Mouse (Mus musculus) ES-E14 (cell line): ENCODE results near the gene Il6ra. TPM values are rescaled to one million over a fixed set of nuclear protein-coding genes. Genes with fewer than 3 reads are reported as not detected.
A peak's percentile ranks its signal among the peaks of the same experiment; 100 is the strongest.

Source experiments
- DNase-seq: peaks from one replicate; pipeline ENCODE4 v3.0.0-alpha.2; 2013; ENCODE audit warnings: low read depth, low spot score
- H3K27ac ChIP-seq: 2 replicates; pipeline ENCODE4 v1.5.1; 2012; ENCODE audit warnings: low read depth, mild to moderate bottlenecking, low read length, moderate library complexity, mixed read lengths; ENCODE audit not compliant: poor library complexity, insufficient read depth, severe bottlenecking
- H3K36me3 ChIP-seq: 2 replicates; pipeline ENCODE4 v1.6.1; 2012; ENCODE audit warnings: mild to moderate bottlenecking, low read length, moderate library complexity, mixed read lengths; ENCODE audit not compliant: control insufficient read depth, poor library complexity, insufficient read depth, severe bottlenecking
- H3K4me1 ChIP-seq, 2 experiments: fragments of 150-350 bp in 1 of 2; sonication (generic) in 1 of 2; 2 replicates each; pipeline ENCODE4 v1.6.1; 2012; ENCODE audit warnings: low read length in 2 of 2, mild to moderate bottlenecking in 1 of 2, mixed read lengths in 1 of 2; ENCODE audit not compliant: control insufficient read depth in 2 of 2, insufficient read depth in 2 of 2, poor library complexity in 1 of 2
- H3K4me3 ChIP-seq, 2 experiments: fragments of 150-350 bp in 1 of 2; sonication (generic) in 1 of 2; 2 replicates each; pipeline ENCODE4 v1.5.1; 2012; ENCODE audit warnings: low read length in 2 of 2, low read depth in 1 of 2, mild to moderate bottlenecking in 1 of 2, mixed read lengths in 1 of 2; ENCODE audit not compliant: insufficient read depth in 1 of 2, poor library complexity in 1 of 2, severe bottlenecking in 1 of 2
- H3K9ac ChIP-seq: 2 replicates; pipeline ENCODE4 v1.6.1; 2012; ENCODE audit warnings: low read depth, mild to moderate bottlenecking, low read length, mixed read lengths; ENCODE audit not compliant: poor library complexity, insufficient read depth, severe bottlenecking
- H3K9me3 ChIP-seq: fragments of 150-350 bp; sonication (generic); 2 replicates; pipeline ENCODE4 v1.6.1; 2012; ENCODE audit warnings: low read depth, mild to moderate bottlenecking, low read length; ENCODE audit not compliant: control insufficient read depth, insufficient read depth
- CHD2 ChIP-seq: IDR thresholded peaks from 2 replicates; pipeline ENCODE4 v1.6.1; 2014; ENCODE audit warnings: mild to moderate bottlenecking, low read depth, low read length, inconsistent platforms
- HCFC1 ChIP-seq: IDR thresholded peaks from 2 replicates; pipeline ENCODE4 v1.6.1; 2012; ENCODE audit warnings: low read length, inconsistent platforms, borderline replicate concordance; ENCODE audit not compliant: insufficient read depth
- MAFK ChIP-seq: IDR thresholded peaks from 2 replicates; pipeline ENCODE4 v1.6.1; 2014; ENCODE audit warnings: mild to moderate bottlenecking, low read depth, low read length, inconsistent platforms; ENCODE audit not compliant: insufficient read depth
- ZC3H11A ChIP-seq: IDR thresholded peaks from 2 replicates; pipeline ENCODE4 v1.6.1; 2012; ENCODE audit warnings: low read depth, mild to moderate bottlenecking, inconsistent platforms, low read length, borderline replicate concordance
- ZNF384 ChIP-seq: IDR thresholded peaks from 2 replicates; pipeline ENCODE4 v1.6.1; 2012; ENCODE audit warnings: low read depth, low read length, inconsistent platforms
- in situ Hi-C, 2 experiments: fragments of 600-800 bp; cut with MboI; formaldehyde crosslinking; loops; one replicate each; pipeline ENCODE4 v1.15.1; 2025; ENCODE audit warnings: low sequenced_read_pairs in 2 of 2, inconsistent platforms in 1 of 2; ENCODE audit not compliant: unreplicated experiment in 2 of 2
- total RNA-seq: library from RNA; depleted of rRNA; stranded (reverse); fragments of 300-350 nt; gene quantifications from 2 replicates; pipeline ENCODE4 v1.2.3, GENCODE M21; 2012; rRNA removed

The Il6ra gene
- total RNA-seq: 1.0 and 1.8 TPM in 2 replicates

DNA sequence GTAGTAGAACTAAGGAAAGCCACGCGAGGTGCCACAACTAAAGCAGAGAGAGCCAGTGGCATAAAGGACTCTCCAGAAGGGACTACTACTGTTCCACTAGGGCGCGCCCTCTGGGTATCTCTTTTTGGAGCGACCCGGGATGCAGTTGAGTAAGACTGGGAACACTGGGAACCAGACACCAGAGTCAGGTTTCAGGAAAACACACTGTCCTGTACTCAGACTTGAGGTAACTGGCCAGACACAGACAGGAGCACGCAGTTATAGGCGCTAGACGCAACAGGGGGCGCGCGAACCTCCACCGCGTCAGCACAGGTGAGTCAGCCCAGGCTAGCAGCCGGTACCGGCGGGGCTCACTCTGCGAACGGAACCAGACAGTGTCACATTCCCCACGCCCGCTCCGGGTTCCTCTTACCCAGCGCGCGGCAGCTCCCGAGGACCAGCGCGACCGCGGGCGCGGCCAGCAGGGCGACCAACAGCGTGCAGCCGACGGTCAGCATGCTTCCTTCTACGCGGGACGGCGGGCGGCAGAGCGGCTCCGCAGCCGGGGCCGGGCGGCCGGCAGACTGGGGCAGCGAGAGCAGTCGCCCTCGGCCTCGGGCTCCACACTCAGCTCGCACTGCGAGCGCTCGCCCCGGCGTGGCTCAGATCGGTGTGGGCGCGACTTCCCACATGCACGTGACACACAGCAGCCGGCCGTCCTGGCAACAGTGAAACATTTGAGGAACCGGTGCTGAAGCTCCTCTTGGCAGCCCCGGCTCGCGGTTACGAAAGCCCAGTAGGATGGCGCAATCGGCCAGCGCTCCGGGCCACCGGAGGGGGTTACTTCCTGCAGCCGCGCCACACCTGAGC, at the start of gene Il6ra:
Gene Il6ra (minus strand): TSS at position 654 of the 849 bp plus-strand sequence.
- H3K9me3 ChIP-seq: no peaks in the 10 kb centered on the region
- no peak within 1 kb of the TSS for H3K27ac ChIP-seq
- in situ Hi-C loops: no loop called here
- peak within 1 kb of the TSS; percentile 73 for H3K9ac ChIP-seq
- 0 out of 4 replicates have a peak, but pooled peaks cover 0 to 4% of the 10 kb centered on the region in 2 experiments for H3K4me1 ChIP-seq
- no peak for TF ChIP-seq ZNF384
- TF ChIP-seq CHD2: no peak
- no peak for TF ChIP-seq ZC3H11A
- no peak for TF ChIP-seq HCFC1
- no peak for TF ChIP-seq MAFK
- peak; percentile 56 for DNase-seq
- peak within 1 kb of the TSS; percentile 70 to 82 for H3K4me3 ChIP-seq
- H3K36me3 ChIP-seq: no peaks in the 10 kb centered on the region; the same call in 1 of the 2 replicates

GRCm38 (mm10) chr3:89962059-89962750, 49.2 kb upstream of the Il6ra start:
- H3K9me3 ChIP-seq: no peaks in the 10 kb centered on the region
- TF ChIP-seq ZNF384 (no peak), HCFC1 (no peak), ZC3H11A (no peak), MAFK (no peak), CHD2 (no peak)
- DNase-seq: no peak
- peak overlapping the region; percentile 87 to 90 for H3K4me3 ChIP-seq
- in situ Hi-C loops: no loop called here
- peak overlapping the region; percentile 87 for H3K9ac ChIP-seq
- no peak overlapping the region for H3K27ac ChIP-seq
- H3K36me3 ChIP-seq: no peaks in the 10 kb centered on the region
- peaks cover 0 to 17% of the 10 kb centered on the region in 2 experiments; a peak in 3 of 4 replicates for H3K4me1 ChIP-seq

- TF ChIP-seq CHD2 (no peak), MAFK (no peak), HCFC1 (no peak), ZC3H11A (no peak), ZNF384 (no peak)
- H3K9me3 ChIP-seq: no peaks in the 10 kb centered on the region
- in situ Hi-C loops: no loop called here
- no peak for DNase-seq
- no peak overlapping the region for H3K27ac ChIP-seq
- H3K9ac ChIP-seq: no peak overlapping the region
- peaks cover 0 to 21% of the 10 kb centered on the region in 2 experiments; a peak in 3 of 4 replicates for H3K4me1 ChIP-seq
- no peaks in the 10 kb centered on the region; the same call in 1 of the 2 replicates for H3K36me3 ChIP-seq
- H3K4me3 ChIP-seq: no peak overlapping the region; a peak in 1 of 4 replicates
Observed at GRCm38 (mm10) chr3:89961436-89961835, 48.4 kb upstream of the Il6ra start.

GRCm38 (mm10) chr3:89960469-89960868, 47.5 kb upstream of the Il6ra start:
- TF ChIP-seq ZNF384 (no peak), ZC3H11A (no peak), HCFC1 (no peak), MAFK (no peak), CHD2 (no peak)
- Histone ChIP-seq H3K4me3 (peak overlapping the region; percentile 68 to 75), H3K4me1 (peaks cover 0 to 23% of the 10 kb centered on the region in 2 experiments; a peak in 3 of 4 replicates), H3K9ac (peak overlapping the region; percentile 24; the same call in 1 of the 2 replicates), H3K27ac (no peak overlapping the region), H3K9me3 (no peaks in the 10 kb centered on the region), H3K36me3 (peaks cover 6% of the 10 kb centered on the region)
- in situ Hi-C loops: no loop called here
- peak; percentile 87 for DNase-seq
